Mouse (Mus musculus) G1E (cell line): Measurements from ENCODE around the gene Steap2.

Experiments
- CTCF ChIP-seq: IDR thresholded peaks from 2 replicates; pipeline ENCODE4 v1.5.1; 2012; ENCODE audit warnings: low read depth, low read length, inconsistent platforms, mixed read lengths
- GATA1 ChIP-seq: IDR thresholded peaks from 2 replicates; pipeline ENCODE4 v1.6.1; 2012; ENCODE audit warnings: borderline replicate concordance, low read length, inconsistent platforms, mixed read lengths
- GATA2 ChIP-seq: IDR thresholded peaks from 2 replicates; pipeline ENCODE4 v1.6.1; 2012; ENCODE audit warnings: low read depth, low read length, inconsistent platforms, borderline replicate concordance
- POLR2AphosphoS5 ChIP-seq: IDR thresholded peaks from 2 replicates; pipeline ENCODE4 v1.6.1; 2012; ENCODE audit warnings: low read depth, low read length, inconsistent platforms; ENCODE audit not compliant: insufficient replicate concordance

DNA sequence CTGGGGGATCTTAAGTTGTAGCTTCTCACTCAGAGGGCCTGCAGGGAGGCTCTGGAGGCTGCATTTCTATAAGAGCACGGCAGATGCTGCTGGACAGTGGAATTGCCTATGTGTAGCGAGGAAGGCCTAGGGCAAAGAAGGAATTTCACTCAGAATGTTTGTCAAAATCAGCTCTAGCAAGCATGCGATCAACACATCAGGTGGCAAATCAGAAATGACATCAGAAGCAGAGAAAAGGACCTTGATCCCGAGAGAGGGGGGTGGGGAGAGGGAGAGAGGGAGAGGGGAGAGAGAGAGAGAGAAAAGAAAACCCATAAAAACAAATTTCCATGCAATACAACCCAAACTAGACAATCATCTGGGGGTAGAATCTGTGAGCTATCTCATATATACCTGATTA, 11.1 kb downstream of the Steap2 start:
- no peak for TF ChIP-seq CTCF
- no peak for TF ChIP-seq GATA1
- no peak for TF ChIP-seq POLR2AphosphoS5
- no peak for TF ChIP-seq GATA2
